19 mouse cellular contexts compared by ENCODE assay signal in genomic region chr16:30961176-30961575, GRCm38 (mm10).
A peak's percentile ranks its signal among the peaks of the same experiment; 100 is the strongest.
DNase-seq lines count a peak whose midpoint lies in the region; ATAC-seq and TF ChIP-seq lines count a peak whose summit lies in the region.
"Had no signal": no experiment of that assay in that cellular context is flagged by ENCODE, and none has a peak within 500 bp of the region (broad histone marks: within the 10 kb centered on the region; RNA-seq: fewer than 3 reads in every experiment).

No protein-coding gene starts in this region.

- peaks cover 14% of the 10 kb centered on the region for H3K36me3 ChIP-seq in hindbrain, embryonic 10.5 days
- H3K36me3 ChIP-seq in hindbrain, embryonic 11.5 days (ENCODE audit: control insufficient read depth, insufficient read depth, low read length): no peaks in the 10 kb centered on the region
- H3K36me3 ChIP-seq in liver, adult 2 months (ENCODE audit: control insufficient read depth, insufficient read depth, low read length): no peaks in the 10 kb centered on the region
- H3K36me3 ChIP-seq in liver, embryonic 11.5 days (ENCODE audit: control insufficient read depth, insufficient read depth, low read length): peaks cover 4% of the 10 kb centered on the region; the same call in 1 of the 2 replicates
- H3K36me3 ChIP-seq in embryonic facial prominence, embryonic 10.5 days (replicated peaks): peaks cover 16% of the 10 kb centered on the region
- 0 out of 2 replicates have a peak, but pooled peaks cover 3% of the 10 kb centered on the region for H3K36me3 ChIP-seq in splenic B cell, adult 2 months (ENCODE audit: control insufficient read depth, insufficient read depth, low read length, poor library complexity, severe bottlenecking)
- H3K36me3 ChIP-seq: forebrain, embryonic 12.5 days had no signal

- peaks cover 22% of the 10 kb centered on the region; the same call in 1 of the 2 replicates for H3K4me1 ChIP-seq in hindbrain, embryonic 10.5 days (replicated peaks)
- H3K4me1 ChIP-seq in hindbrain, embryonic 11.5 days (replicated peaks; ENCODE audit: control insufficient read depth, insufficient read depth, low read length): no peaks in the 10 kb centered on the region
- peaks cover 25% of the 10 kb centered on the region for H3K4me1 ChIP-seq in liver, adult 2 months (ENCODE audit: control insufficient read depth, insufficient read depth, low read length)
- 0 out of 2 replicates have a peak, but pooled peaks cover 2% of the 10 kb centered on the region for H3K4me1 ChIP-seq in liver, embryonic 11.5 days (replicated peaks; ENCODE audit: control insufficient read depth, insufficient read depth, low read length)
- peaks cover 16% of the 10 kb centered on the region for H3K4me1 ChIP-seq in embryonic facial prominence, embryonic 10.5 days
- H3K4me1 ChIP-seq: embryonic facial prominence, embryonic 13.5 days; forebrain, embryonic 12.5 days; hindbrain, embryonic 15.5 days had no signal

- ATAC-seq in hindbrain, embryonic 11.5 days (ENCODE audit: low FRiP score): no peak
- ATAC-seq in liver, embryonic 11.5 days (replicated peaks; ENCODE audit: low FRiP score): no peak
- ATAC-seq: activated CD4-positive, CD25-positive, alpha-beta regulatory T cell, adult 4 months; forebrain, embryonic 16.5 days; Patski had no signal

- H3K27ac ChIP-seq in hindbrain, embryonic 10.5 days: 0 out of 2 replicates have a peak overlapping the region, but pooled peaks have one; percentile 2
- H3K27ac ChIP-seq in hindbrain, embryonic 11.5 days (ENCODE audit: low read depth, low read length): no peak overlapping the region
- H3K27ac ChIP-seq in liver, adult 2 months (replicated peaks; ENCODE audit: insufficient read depth, low read depth, low read length): peak overlapping the region; percentile 74
- H3K27ac ChIP-seq in liver, embryonic 11.5 days (ENCODE audit: low read depth, low read length): no peak overlapping the region
- peak overlapping the region; percentile 44; the same call in 1 of the 2 replicates for H3K27ac ChIP-seq in embryonic facial prominence, embryonic 10.5 days (replicated peaks)
- H3K27ac ChIP-seq: embryonic facial prominence, embryonic 13.5 days; forebrain, embryonic 12.5 days; hindbrain, embryonic 15.5 days had no signal

- 76% methylated on average over 8 of the region's 8 CpGs for WGBS in hindbrain, embryonic 10.5 days
- 85% methylated on average over 8 of the region's 8 CpGs for WGBS in hindbrain, embryonic 11.5 days
- 46% methylated on average over 8 of the region's 8 CpGs for WGBS in liver, adult 2 months
- WGBS in liver, embryonic 11.5 days: 93% methylated on average over 8 of the region's 8 CpGs
- WGBS in embryonic facial prominence, embryonic 10.5 days: 85% methylated on average over 8 of the region's 8 CpGs

- H3K79me2 ChIP-seq in liver, adult 2 months (ENCODE audit: control insufficient read depth, insufficient read depth, low read length): no peaks in the 10 kb centered on the region

- H3K27me3 ChIP-seq in hindbrain, embryonic 10.5 days (ENCODE audit: insufficient read depth, poor library complexity, severe bottlenecking): no peaks in the 10 kb centered on the region
- no peaks in the 10 kb centered on the region for H3K27me3 ChIP-seq in hindbrain, embryonic 11.5 days (ENCODE audit: control insufficient read depth, insufficient read depth, low read length)
- H3K27me3 ChIP-seq in liver, adult 2 months (ENCODE audit: control insufficient read depth, insufficient read depth, low read length): no peaks in the 10 kb centered on the region
- H3K27me3 ChIP-seq in liver, embryonic 11.5 days (replicated peaks; ENCODE audit: control insufficient read depth, insufficient read depth, low read length): no peaks in the 10 kb centered on the region
- H3K27me3 ChIP-seq in embryonic facial prominence, embryonic 10.5 days (replicated peaks; ENCODE audit: low read depth, poor library complexity, severe bottlenecking): no peaks in the 10 kb centered on the region
- no peaks in the 10 kb centered on the region for H3K27me3 ChIP-seq in splenic B cell, adult 2 months (ENCODE audit: control insufficient read depth, insufficient read depth, low read length, poor library complexity, severe bottlenecking)
- H3K27me3 ChIP-seq: embryonic facial prominence, embryonic 13.5 days; forebrain, embryonic 12.5 days; hindbrain, embryonic 15.5 days; Patski had no signal

- DNase-seq in hindbrain, embryonic 10.5 days (ENCODE audit: low spot score): no peak
- no peak for DNase-seq in hindbrain, embryonic 11.5 days (ENCODE audit: low spot score)
- peak; percentile 88 for DNase-seq in liver, adult 2 months (ENCODE audit: extremely low read depth, low read depth, low spot score)
- no peak for DNase-seq in liver, embryonic 11.5 days (ENCODE audit: low spot score)
- DNase-seq in embryonic facial prominence, embryonic 10.5 days (ENCODE audit: low spot score): no peak
- peak; percentile 28 for DNase-seq in splenic B cell, adult 2 months (ENCODE audit: low read depth, low spot score)
- no peak for DNase-seq in adrenal gland, adult 2 months
- DNase-seq in heart, adult 18-20 months: no peak
- DNase-seq: adrenal gland, postnatal 25 days; cerebellum, adult 2 months; cerebellum, postnatal 14 days; gastrocnemius, postnatal 14 days; heart, postnatal 14 days had no signal

- H3K9me3 ChIP-seq in hindbrain, embryonic 10.5 days: no peaks in the 10 kb centered on the region
- H3K9me3 ChIP-seq in hindbrain, embryonic 11.5 days (ENCODE audit: control insufficient read depth, low read length): no peaks in the 10 kb centered on the region
- no peaks in the 10 kb centered on the region for H3K9me3 ChIP-seq in liver, embryonic 11.5 days (ENCODE audit: control insufficient read depth, low read length)
- no peaks in the 10 kb centered on the region for H3K9me3 ChIP-seq in embryonic facial prominence, embryonic 10.5 days
- H3K9me3 ChIP-seq: forebrain, embryonic 12.5 days; hindbrain, embryonic 15.5 days had no signal

- no peak for TF ChIP-seq CTCF in liver, adult 2 months (IDR thresholded peaks at IDR 0.05; ENCODE audit: low read depth, low read length)

- H3K9ac ChIP-seq in hindbrain, embryonic 11.5 days (ENCODE audit: low read depth, low read length): no peak overlapping the region
- peak overlapping the region; percentile 9; the same call in 1 of the 2 replicates for H3K9ac ChIP-seq in liver, adult 2 months (ENCODE audit: low read depth, low read length)
- no peak overlapping the region for H3K9ac ChIP-seq in liver, embryonic 11.5 days (ENCODE audit: low read depth, low read length)
- H3K9ac ChIP-seq: embryonic facial prominence, embryonic 13.5 days; forebrain, embryonic 12.5 days; hindbrain, embryonic 15.5 days had no signal

- H3K4me2 ChIP-seq in hindbrain, embryonic 11.5 days (replicated peaks; ENCODE audit: low read depth, low read length): no peak overlapping the region
- H3K4me2 ChIP-seq in liver, embryonic 11.5 days: no peak overlapping the region
- H3K4me2 ChIP-seq: embryonic facial prominence, embryonic 13.5 days; forebrain, embryonic 12.5 days; hindbrain, embryonic 15.5 days had no signal

- no peak overlapping the region for H3K4me3 ChIP-seq in hindbrain, embryonic 10.5 days
- no peak overlapping the region for H3K4me3 ChIP-seq in hindbrain, embryonic 11.5 days (ENCODE audit: low read depth, low read length)
- no peak overlapping the region for H3K4me3 ChIP-seq in liver, adult 2 months (ENCODE audit: insufficient read depth, low read depth, low read length)
- no peak overlapping the region for H3K4me3 ChIP-seq in liver, embryonic 11.5 days (ENCODE audit: low read depth, low read length)
- H3K4me3 ChIP-seq in embryonic facial prominence, embryonic 10.5 days: no peak overlapping the region
- H3K4me3 ChIP-seq: embryonic facial prominence, embryonic 13.5 days; forebrain, embryonic 12.5 days; hindbrain, embryonic 15.5 days had no signal

- no peak for TF ChIP-seq POLR2A in liver, adult 2 months (IDR thresholded peaks at IDR 0.05; ENCODE audit: extremely low read depth, insufficient read depth, low read length)

Comparison
In these comparisons a context has a peak if more than half of its experiments do, and no peak if none do; other contexts are left out.
1. DNase-seq: peak in liver, adult 2 months (single experiment) and splenic B cell, adult 2 months (single experiment); none in hindbrain, embryonic 10.5 days (single experiment), hindbrain, embryonic 11.5 days (single experiment), liver, embryonic 11.5 days (single experiment), embryonic facial prominence, embryonic 10.5 days (single experiment), adrenal gland, adult 2 months (single experiment) and heart, adult 18-20 months (0 of 2).
2. H3K27ac ChIP-seq: peak in hindbrain, embryonic 10.5 days (single experiment), liver, adult 2 months (single experiment) and embryonic facial prominence, embryonic 10.5 days (single experiment); none in hindbrain, embryonic 11.5 days (single experiment) and liver, embryonic 11.5 days (single experiment).